Mouse (Mus musculus): ENCODE data around the gene Ttc7b.

GRCm38 (mm10) chr12:100283283-100283682 lies 237.3 kb downstream of the Ttc7b start:
- TF ChIP-seq GATA1 (IDR thresholded peaks at IDR 0.05; ENCODE audit: low read length), result no peak
- TF ChIP-seq TAL1 (IDR thresholded peaks at IDR 0.05; ENCODE audit: low read length), result no peak

Measured in erythroblast, embryonic 14.5 days (primary cell).